Mouse (Mus musculus) layer of hippocampus, adult 8-10 months (tissue): ENCODE data around the gene Gm26938. TPM values are rescaled to one million over a fixed set of nuclear protein-coding genes. Genes with fewer than 3 reads are reported as not detected.

Experiments
- DNase-seq, 2 experiments: peaks; one replicate each; pipeline ENCODE4 v3.0.0; 2022; ENCODE audit warnings: low spot score in 2 of 2
- total RNA-seq, 4 experiments: library from RNA; stranded (reverse); gene quantifications; 2 replicates each; pipeline ENCODE4 v1.2.4; 2022

Gene Gm26938
- total RNA-seq, 4 experiments from 2014 or later: not detected

DNA sequence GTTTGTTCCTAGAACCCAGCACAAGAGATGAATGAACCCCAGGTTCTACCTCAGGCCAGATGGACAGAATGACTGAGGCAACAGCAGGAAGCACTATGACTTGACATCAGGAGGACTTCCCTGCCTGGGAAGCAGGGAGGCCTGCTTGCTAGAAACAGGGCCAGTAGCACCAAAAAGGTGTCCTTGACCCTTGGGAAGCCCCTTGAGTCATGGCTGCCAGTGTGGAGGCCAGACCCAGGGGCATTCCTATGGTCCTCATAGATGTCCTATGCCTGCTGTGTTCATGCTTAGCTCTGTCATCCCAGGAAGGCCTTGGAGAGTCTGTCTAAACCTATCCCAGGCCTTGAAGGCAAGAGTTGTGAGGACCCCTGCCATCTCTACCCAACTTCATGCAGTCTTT, 9.8 kb downstream of the Gm26938 start:
- DNase-seq: no peak

DNA sequence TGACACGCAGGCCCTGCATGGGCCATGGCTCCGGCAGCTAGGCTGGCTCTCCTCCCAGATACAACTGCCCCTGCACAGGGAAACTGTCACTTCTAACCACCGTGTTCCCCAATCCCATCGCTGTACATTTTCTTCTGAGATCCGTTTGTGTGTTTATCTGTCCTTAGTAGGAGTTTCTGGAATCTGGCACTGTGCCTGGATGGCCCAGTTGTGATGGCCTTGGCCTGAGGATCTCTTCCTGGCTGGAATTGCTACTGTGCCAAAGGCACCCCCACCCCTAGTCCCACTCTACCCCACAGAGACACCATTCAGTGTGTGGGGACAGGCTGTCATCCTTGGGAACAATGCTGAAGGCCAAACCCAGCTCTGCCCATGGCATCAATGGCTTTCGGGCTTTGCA, 10.2 kb downstream of the Gm26938 start:
- no peak for DNase-seq

DNA sequence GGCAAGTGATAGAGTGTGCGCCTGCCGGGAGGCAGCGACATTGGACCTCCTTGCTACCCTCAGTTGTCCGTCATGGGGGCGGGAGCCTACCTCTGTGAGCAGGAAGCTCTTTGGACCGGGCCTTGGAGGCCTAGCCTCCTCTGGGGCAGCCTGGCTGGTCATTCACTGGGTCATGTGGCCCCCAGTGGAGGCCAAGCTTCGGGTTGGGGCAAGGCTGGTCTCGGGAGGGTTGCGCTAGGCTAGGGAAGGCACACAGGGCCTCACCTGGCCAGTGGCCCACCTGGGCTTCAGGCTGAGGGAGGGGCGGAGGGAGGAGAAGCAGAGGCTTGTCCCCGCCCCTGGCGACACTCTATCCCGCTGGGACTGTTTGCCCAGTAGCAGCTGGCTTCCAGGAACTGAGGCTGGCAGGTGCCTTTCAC, 12.2 kb downstream of the Gm26938 start:
- DNase-seq: no peak

DNA sequence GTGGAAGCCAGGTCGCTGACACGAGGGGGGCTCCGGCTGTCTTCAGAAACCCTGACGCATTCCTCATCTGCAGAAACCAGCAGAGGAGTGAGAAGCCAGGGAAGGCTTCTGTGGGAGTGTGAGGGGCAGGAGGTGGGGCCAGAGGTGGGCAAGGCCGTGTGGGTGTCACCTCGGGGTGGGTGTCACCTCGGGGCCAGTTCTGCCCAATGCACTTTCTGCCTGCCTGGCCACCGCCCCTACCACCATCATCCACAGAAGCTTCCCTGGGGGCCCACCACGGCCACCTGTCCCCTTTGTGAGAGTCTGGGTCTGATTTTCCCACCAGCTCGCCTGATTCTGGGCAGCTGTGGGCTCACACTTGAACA, 13.1 kb downstream of the Gm26938 start:
- DNase-seq: no peak

DNA sequence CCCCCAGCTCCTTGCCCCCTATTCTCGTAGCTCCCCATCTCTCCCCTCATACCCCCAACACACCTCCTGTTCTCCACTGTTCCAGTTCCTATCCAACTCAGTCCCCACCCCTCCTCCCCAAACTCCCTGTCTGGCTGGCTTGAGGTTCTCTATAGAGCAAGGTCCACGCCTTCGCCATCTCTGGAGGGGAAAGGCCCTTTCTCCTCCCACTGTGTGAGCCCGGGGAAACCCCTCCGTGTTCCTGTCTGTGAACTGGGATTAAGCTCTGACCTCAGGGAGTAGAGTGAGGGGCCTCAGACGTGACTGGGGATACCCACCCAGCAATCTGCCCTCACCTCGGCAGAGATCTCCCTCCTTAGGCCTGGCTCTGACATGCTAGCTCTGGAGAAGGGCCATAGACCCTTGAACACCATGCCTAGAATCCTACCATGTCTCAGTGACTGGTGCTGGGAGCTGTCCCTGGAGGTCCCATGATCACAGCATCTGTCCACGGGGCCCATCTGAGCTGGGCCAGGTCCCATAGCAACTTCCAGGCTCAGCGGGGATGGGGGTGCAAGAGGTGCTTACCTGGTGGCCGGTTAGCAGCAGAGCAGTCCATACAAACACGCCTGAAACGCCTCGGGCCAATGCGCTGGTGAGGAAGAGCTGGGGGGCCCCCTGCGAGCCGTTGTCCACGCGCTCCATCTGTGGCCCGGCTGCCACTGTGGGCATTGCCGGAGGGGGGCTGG, 13.6 kb downstream of the Gm26938 start:
- no peak for DNase-seq

DNA sequence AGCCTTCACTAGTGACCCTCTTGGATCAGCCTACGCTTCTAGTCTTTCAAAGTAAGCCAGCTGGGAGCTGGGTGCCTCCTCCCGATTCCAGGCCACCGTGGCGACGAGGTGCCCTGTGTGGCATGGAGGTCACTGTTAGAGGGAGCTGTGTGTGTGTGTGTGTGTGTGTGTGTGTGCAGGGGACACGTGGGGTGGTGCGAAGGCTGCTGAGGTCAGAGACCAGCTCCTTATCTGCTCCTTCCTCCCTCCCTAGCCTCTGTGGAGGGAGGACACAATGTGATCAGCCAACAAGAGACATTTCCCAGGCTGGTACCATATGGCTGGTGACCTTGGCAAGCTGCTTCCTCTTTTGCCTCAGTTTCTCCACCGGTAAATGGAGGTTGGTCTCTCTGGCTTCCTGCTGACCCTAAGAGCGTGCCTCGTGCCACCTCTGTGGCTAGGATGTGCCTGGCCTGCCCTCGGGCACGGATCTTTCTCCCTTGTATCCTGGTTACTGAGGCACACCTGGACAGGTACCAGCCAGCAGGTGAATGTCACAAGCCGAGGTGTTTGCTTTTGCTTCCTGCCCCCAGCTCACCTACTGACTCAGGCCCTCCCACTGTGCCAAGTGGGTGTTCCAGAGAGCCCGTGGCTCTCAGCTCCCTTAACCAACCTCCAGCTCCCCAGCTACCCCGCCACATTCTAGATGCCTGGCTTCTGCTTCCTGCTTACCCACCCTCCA, 14.4 kb downstream of the Gm26938 start:
- DNase-seq: no peak

DNA sequence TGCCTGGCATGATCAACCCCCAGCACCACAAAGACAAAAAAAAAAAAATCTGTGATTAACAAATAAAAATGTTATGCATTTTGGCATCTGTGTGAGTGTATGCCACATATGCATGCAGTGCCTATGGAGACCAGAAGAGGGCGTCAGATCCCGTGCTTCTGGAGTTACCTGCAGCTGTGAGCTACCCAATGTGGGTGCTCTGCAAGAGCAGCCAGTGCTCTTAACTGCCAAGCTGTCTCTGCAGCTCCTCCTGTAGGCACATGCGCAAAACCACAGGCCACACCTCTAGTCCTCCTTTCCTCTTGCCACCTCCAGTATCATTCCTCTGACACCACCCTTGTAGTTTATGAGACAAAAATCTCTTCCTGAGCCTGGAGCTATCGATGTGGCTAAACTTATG, 16.8 kb downstream of the Gm26938 start:
- DNase-seq: no peak

DNA sequence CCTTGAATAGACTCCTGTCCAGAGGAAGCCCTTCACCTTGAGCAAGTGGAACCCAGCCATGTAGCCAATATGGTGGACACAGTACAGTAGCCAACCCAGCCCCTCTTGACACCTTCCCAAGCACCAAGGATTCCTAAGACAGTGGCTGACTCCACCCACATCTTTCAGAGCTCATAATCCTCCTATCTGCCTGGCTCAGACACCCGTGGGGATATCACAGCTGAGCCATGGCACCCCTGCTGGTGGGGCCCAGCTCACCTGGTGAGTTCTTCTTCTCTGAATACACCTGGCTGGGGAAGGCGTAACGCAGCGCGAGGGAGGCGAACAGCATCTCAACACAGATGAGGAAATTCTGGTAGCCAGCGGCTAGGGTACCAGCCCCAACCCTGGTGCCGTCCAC, 20.3 kb downstream of the Gm26938 start:
- DNase-seq: no peak

DNA sequence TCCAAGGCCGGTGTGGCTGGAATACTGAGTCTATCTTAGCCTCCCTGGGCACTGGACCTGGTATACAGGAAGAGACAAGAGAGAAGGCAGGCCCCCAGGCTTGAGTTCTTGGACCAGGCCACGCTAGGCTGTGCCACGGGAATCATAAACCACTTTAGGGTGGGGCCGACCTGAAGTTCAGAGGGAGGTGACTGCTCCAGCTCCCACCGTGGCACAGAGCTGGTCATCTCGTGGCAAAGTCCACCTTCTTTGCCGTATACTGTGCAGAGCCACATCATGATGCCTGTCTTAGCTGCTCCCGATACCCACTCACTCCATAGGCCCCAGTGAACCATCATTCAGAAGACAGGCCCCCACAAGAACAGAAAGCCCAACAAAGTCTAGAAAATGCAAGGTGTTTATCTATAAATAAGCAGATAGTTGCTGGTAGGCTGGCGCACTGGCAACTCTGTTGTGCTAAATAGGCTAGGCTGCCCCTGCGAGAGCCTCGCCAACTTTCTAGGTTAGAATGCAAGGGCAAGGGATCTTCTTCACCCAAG, 21.6 kb downstream of the Gm26938 start:
- DNase-seq: no peak

DNA sequence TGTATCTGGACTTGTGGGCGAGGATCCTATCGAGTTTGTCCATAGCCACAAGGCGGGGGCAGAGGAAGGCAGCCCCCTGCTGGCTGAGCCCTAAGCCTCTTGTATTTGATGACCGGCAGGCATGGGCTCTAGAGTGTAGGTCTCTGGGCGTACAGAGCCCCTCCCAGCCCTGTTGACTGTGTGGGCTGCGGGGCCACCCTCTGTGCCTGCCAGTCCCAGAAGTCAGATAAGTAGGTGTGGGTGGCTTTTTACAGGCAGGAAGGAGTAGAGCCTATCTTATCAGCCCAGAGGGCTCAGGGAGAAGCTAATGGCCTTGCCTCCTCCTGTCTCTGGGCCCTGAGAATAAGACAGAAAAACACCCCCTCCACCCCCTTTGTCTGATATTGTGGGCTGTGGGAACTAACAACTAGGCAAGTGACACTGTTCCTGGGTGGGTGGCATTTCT, 22.1 kb downstream of the Gm26938 start:
- DNase-seq: no peak

DNA sequence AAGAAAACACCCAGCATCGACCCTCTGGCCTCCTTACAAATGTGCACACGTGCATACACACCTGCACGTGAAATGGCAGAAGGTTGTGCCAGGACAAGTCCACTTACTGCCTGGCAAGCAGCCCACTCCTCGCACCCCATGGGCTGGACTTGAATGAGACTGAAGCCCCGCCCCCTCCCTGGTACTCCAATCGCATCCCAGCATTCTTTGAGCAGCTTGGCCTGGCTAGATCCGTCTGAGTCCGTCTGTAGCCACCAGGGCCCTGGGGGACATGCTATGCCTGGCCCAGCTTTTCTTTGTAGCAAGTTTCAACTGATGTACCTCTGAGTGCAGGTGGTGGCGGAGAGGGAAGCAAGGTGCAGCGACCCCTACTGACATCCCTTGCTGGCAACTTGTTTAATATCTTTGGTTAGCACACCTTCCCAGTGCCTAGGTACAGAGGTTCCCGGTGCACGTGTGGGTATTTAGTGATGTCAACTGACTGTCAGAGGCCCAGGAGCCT, 22.6 kb downstream of the Gm26938 start:
- DNase-seq: no peak

DNA sequence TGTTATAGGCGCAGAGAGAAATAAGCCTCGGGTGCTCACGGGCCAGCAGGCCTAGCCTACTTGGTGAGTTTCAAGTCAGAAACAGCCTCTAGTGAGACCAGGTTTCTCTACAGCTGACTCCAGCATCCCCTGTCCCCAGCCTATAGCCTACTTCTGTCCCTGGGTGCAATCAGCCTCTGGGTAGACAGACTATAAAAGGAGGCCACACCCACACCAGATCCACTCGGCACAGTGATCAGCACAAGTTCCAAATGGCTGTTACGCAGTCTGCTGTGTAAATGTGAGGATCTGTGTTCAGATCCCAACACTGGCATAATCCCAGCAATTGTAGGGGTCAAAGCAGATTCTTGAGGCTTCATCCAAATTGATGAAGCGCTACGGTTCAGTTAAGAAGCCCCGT, 23.0 kb downstream of the Gm26938 start:
- no peak for DNase-seq

DNA sequence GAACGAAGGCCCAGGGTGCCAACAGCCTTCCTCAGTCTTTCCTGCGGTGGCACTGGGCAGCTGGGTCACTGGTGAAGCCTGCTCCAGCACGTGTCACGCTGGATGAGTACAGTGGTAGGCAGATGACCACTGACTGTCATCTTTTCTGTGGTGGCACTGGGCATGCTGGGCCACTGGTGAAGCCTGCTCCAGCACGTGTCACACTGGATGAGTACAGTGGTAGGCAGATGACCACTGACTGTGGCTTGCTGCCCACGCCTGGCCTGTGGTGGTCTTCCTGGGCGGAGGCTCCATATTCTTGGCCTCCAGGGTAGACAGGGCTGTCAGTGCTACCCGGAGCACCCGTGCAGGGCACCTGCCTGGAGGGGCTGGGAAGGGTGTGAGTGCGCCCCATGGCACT, 24.3 kb downstream of the Gm26938 start:
- DNase-seq: no peak

DNA sequence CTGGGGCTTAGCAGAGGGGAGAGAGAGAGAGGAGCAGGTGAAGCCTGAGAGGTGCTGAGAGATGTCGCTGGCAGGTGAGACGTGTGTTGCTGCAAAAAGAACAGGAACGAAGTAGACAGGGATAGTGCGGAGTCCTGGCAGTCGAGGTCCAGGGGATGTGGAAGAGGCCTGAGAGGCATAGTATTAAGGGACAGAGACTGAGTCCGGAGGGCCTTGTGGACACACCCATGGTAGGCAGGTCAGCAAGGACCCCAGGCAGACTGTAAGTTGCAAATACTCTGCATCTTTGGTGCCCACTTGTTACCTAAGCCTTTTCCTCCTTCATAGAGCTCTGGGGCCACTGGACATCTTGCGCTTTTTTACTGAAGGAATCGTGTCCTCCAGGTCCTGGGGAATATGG, 25.0 kb downstream of the Gm26938 start:
- DNase-seq: no peak

DNA sequence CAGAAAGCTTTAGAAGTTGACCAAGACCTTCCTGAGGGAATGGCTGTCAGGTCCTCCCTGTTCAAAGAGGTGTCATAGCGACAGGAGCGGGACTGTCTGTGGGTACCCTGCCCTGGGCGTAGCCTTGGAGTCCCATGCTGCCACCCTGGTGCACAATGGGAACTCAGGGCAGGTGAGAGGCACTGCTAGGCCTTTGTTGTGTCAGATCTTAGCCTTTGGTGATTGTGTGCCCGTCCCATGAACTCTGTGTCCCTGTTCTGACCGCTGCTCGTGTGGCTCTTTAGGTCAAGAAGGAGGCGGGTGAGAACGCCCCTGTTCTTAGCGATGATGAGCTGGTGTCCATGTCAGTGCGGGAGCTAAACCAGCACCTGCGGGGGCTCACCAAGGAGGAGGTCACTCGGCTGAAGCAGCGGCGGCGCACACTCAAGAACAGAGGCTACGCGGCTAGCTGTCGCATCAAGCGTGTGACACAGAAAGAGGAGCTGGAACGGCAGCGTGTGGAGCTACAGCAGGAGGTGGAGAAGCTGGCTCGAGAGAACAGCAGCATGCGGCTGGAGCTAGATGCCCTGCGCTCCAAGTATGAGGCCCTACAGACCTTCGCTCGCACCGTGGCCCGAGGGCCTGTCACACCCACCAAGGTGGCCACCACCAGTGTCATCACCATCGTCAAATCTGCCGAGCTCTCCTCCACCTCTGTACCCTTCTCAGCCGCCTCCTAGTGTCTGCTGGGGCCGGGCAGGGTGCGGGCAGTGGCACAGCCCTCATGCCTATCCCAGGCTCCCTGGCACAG, 26.2 kb downstream of the Gm26938 start:
- DNase-seq: no peak

DNA sequence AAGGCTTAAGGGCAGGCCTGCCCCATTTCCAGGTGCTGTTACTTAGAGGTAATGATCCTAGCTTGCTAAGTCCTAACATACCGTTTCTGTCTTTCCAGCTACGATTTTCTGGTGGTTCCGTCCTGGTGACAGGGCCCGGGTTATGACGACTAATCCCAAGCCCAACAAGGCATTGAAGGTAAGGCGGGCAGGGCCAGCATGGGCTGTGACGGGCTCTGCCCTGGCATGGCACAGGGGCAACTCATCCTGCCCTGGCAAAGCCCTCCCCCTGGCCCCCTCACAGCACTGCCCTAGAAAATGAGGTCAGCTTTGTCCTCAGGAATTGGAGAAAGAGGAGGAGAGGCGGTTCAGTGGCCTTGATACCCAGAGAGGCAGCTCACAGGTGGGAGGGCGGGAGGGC, 27.2 kb downstream of the Gm26938 start:
- no peak for DNase-seq

DNA sequence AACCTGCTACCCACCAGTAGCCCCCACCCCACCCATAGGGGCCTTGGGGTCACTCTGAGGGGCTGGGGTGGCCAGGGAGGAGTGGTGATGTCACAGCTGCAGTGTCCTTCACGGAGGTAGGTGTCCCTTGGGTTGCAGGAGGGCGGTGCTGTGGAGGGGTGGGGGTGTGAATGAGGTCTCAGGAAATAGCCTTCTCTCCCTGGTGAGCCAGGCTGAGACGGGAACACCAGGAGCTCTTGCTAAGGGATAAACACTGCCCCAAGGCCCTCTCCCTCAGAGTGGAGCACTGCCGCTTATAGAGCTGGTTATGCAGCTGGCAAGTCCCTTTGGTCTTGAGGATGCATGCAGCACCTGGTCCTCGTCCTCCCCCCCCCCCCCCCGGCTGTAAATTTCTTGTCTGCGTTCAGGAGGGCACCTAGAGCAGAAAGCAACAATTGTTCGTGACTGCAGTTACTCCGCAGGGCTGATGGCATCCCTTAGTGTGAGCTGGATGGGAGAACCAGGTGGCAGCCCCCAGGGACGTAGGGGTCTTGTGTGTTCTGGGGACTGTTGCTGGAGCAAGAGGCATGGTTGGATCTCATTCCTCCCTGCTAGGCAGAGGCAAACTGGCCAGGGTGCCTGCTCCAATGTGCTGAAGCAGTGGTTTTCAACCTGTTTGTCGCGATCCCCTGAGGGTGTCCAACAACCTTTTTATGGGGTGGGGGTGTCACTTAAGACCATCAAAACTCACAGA, 27.9 kb downstream of the Gm26938 start:
- DNase-seq: no peak

DNA sequence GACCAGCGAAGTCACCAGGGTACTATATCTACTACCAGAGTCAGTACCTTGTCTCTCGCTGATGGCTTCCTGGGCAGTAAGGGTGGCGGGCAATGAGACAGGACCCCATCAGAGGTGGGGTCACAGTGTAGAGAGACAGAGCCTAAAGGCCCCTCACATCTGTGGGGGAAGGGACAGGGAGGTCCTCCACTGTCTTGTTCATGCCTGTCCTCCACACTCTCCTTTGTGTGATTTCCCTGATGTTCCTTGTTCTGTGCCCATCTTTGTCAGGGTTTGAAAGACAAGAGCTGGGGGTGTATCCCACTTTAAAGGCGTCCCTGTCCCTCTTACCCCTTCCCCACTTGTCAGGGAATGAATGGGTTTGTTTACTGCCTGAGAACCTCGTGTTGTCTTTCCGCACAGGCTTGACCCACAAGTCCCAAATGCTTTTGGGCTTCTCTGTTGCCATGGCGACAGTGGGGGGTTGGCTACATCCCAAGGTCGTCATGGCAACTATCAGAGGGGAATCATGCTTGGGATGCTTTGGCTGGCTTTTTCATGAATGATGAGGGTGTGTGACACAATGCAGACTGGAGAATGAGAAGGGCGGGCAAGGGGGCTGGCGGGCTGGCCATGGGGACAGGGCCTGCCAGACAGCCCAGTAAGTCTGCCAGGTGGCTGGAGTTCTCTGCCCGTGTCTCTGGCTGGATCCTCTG, 28.6 kb downstream of the Gm26938 start:
- DNase-seq: peak; percentile 84 to 85

DNA sequence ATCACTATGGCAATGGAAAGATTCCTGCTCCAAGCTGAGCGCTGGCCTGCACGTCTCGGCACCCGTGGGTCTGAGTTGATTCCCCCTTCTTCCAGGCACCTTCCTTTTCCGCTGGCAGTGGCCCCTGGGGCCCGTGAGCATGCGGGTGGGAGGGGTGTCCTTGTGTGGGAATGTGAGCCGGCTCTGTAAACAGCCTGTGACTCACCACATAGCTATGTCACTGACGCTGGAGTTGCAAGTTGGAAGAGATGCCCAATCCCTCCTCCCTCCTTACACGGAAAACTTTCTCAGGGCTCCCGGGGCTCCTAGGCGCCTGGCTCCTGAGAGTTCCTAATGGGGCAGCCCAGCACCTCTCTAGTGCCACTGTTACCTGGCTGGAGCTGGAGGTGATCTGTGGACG, 29.3 kb downstream of the Gm26938 start:
- DNase-seq: peak; percentile 47 to 60

DNA sequence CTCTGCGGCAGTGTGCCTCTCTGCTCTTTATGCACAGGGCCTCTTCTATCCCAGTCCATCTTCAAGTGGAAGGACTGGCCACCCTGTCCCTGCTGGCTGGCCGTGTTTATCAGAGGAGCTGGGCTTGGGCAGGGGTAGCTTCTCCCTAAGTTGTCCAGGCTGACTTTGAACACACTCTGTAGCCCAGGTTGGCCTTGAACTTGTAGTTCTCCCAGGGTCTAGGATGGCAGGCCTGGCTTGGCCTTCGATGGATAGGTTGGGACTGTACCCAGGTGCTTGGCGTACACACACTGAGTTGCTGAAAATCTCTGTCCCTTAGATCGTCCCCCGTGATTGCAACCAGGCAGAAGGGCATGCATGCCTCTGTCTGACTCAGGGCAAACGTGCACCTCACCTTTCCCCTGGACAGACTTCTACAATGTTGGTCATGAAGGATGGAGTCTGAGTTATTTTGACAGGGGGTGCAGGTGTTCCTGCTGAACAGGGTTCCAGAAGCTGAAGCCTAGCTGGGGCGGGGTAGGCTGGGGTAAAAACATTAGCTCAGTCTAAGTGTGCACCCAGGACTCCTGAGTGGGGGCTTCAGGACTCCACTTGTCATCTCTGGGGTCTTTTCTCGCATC, 30.1 kb downstream of the Gm26938 start:
- DNase-seq: no peak
